Mouse (Mus musculus): ENCODE measurements at regions not wholly inside any gene's neighbourhood (a gene's known extent, or its start where the extent isn't known, plus 50 kb on each side); places are given as distances from the start of the nearest gene placed in this dataset.

DNA sequence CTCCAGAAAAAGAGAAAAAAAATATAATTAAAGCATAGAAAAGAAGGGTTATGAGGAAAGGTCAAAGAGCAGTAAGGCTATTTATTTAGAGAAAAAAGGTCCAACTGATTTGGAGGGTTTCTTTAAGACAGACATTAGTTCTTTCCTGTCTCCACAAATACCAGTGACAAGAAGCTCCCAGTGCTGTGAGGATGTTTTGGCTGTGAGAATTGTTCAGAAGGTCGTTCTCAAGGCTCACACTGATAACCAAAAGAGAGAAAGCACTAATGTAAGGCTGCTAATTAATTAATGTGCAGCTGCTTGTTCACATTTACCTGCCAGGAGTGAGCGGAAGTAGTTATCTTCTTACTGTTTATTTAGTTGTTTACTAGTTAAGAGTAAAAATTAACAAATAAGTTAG, 54.7 kb upstream of the Cd28 start:
- TF ChIP-seq POLR2A (IDR thresholded peaks at IDR 0.05; ENCODE audit: control insufficient read depth in 1 of 2, insufficient read depth in 1 of 2, low read depth in 1 of 2, low read length in 2 of 2, poor library complexity in 1 of 2) (no peak), CTCF (IDR thresholded peaks at IDR 0.05 in 2 of 3, conservative IDR thresholded peaks at IDR 0.05 in 1 of 3; ENCODE audit: control insufficient read depth in 1 of 3, insufficient read depth in 1 of 3, low read depth in 2 of 3, low read length in 3 of 3, poor library complexity in 1 of 3, severe bottlenecking in 1 of 3) (no peak), MEF2A (IDR thresholded peaks at IDR 0.05; ENCODE audit: extremely low read depth, insufficient replicate concordance, low read depth, low read length, poor library complexity, severe bottlenecking) (no peak), CHD1 (IDR thresholded peaks at IDR 0.05; ENCODE audit: low read depth, low read length) (no peak), ELF1 (IDR thresholded peaks at IDR 0.05; ENCODE audit: low read depth, low read length) (no peak), RAD21 (IDR thresholded peaks at IDR 0.05; ENCODE audit: low read depth, low read length) (no peak), CHD2 (IDR thresholded peaks at IDR 0.05; ENCODE audit: low read length) (no peak)
